Mouse (Mus musculus): ENCODE measurements around the gene Gm4858.
A peak's percentile ranks its signal among the peaks of the same experiment; 100 is the strongest.
"Not testable (repeated sequence)": the region's sequence is repeated elsewhere in the genome, so short reads cannot be mapped to it uniquely, and the experiment has no call there.

Gene Gm4858

GRCm38 (mm10) chr3:93068523-93068922, at the start of gene Gm4858:
Gene Gm4858, plus strand, starts transcription at chr3:93068823.
- DNase-seq: not testable (repeated sequence)

DNA sequence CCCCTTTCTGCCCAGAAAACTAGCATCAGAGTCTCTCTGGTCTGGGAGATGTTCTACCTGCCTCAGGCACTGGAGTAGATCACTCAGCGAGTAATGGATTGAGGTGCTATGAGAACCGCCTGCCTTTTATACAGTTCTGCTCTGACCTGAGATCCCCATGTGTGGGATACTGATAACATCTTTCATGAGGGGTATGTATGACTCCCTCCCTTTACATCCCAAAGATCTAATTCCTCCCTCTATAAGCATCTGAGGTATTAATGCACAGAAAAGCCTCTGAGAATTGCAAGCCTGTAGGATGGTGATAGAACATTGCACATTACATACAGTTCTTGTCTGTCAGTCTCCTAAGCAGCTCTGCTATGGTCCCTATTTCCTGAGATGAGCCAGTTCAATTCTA, 49.7 kb upstream of the Gm4858 start, which contains the start of gene Lce1m:
Gene Lce1m (minus strand): TSS at position 101 of the 400 bp plus-strand sequence.
- DNase-seq: no peak

DNA sequence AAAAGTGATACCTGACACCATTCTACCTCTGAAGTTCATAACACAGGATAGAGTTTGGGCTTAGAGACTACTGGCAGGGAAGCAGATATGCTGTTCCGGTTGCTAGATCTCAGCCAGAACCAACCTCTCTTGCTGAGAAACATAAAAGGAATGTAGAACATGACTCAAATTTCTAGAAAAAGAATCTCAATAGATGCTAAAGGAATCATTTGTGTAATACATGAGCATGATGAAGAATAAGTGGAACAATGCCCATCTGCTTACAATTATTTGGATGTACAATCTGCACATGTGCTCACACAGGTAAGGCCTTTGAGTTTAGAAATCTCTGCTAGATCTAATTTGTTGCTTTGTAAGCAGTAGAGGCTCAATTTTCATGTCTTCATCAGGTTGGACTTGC, 47.5 kb upstream of the Gm4858 start:
- no peak for DNase-seq

GRCm38 (mm10) chr3:93023411-93024184, 45.0 kb upstream of the Gm4858 start:
- peak; percentile 37 for DNase-seq

DNA sequence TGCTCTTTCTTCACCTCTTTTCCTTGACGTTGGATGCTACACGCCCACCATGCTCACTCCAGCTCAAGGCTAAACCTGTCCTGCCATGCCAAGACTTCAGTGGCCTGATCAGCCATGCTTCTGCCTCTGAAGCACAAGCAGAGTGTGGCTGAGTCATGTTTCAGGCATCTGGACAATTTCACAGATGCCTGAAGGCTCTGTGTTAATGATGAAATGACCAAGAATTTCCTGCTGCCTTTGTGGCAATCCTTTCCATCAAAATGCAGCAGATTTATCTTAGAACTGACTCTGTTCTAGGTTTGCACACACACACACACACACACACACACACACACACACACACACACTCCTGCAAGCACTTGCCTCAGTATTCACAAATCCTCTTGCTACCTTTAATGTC, 43.1 kb upstream of the Gm4858 start:
- no peak for DNase-seq

DNA sequence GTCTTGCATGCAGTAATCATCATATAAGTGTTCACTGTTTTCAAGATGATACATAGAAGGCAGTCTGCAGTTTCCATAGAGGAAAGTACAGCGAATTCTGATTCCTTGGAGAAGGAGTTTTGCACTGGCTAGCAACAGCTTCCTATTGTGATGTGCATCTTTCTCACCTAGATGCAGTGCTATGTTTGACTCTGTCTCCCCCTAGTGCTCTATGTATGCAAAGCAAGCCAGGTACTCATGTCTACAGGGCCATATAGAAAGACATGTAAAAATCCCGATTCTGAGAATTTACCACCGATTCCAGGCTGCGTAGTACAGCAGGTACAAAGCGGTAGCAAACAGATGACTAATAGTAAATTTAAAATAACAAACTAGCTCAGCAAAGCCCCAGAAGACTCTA, 37.2 kb upstream of the Gm4858 start:
- DNase-seq: peak; percentile 57

DNA sequence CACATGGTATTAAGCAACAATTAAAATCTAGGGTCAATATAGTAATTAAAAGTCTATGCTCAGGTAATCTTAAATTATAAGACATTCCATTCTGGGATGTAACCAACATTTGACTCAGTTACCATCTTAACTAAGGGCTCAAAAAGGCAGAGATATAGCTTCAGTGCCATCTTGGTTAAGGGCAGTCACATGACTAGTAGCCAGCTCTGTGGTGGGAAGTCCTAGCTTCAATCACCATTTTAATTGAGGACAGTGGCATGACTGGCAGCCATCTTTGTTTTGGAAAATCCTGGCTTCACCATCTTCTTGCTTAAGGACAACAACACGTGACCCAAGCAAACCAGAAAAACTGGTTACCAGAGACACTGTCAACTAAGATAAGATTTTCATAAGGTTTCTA, 18.4 kb upstream of the Gm4858 start:
- DNase-seq: no peak

DNA sequence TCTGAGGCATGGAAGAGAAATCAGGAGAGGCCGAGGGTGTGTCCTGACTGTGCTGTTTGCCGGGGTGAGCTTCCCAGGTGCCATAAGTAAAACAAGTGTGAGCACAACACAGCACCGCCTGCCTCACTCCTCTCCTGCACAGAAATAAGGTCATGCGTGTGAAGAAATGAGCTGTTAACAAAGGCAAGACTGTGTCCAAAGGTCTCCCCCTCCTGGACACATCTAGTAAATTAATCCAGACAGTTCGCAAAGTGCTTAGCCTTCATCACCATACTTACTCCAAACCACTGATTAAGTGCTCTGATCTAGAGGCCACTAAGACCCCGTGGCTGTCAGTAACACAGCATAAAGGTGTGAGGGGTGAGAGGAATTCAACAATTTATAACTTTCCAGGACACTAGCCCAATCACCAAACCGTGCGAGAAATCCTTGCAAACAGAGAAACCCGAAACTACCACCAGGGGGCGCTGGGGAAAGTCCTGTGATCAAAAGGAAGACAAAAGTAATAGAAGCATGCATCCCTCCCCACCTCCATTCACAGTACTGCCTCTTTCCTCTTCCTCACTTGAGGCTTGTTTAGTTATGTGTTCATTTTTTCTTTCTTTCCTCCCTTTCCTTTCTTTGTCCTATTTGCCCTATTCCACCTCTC, 15.7 kb upstream of the Gm4858 start:
- no peak for DNase-seq

- no peak for DNase-seq
These were observed 18.0 kb downstream of the Gm4858 start for GRCm38 (mm10) chr3:93086631-93087030.

GRCm38 (mm10) chr3:93093581-93093980, 25.0 kb downstream of the Gm4858 start:
- DNase-seq: not testable (repeated sequence)

DNA sequence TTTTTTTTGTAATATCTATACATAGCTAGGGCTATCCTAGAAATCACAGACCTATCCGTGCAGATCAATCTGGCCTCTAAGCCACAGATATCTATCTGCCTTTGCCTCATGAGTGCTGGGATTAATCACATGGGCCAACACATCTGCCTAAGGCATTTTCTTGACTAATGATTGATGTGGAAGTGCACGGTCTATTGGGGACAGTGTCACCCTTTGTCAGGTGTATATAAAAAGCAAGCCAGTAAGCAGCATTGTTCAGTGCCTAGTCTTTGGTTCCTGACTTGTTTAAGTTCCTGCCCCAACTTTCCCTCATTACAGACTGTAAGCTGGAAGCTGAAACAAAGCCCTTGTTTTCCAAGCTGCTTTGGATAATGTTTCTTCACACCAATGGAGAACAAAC, 27.8 kb downstream of the Gm4858 start:
- no peak for DNase-seq

GRCm38 (mm10) chr3:93111668-93112067, 43.0 kb downstream of the Gm4858 start:
- no peak for DNase-seq

DNA sequence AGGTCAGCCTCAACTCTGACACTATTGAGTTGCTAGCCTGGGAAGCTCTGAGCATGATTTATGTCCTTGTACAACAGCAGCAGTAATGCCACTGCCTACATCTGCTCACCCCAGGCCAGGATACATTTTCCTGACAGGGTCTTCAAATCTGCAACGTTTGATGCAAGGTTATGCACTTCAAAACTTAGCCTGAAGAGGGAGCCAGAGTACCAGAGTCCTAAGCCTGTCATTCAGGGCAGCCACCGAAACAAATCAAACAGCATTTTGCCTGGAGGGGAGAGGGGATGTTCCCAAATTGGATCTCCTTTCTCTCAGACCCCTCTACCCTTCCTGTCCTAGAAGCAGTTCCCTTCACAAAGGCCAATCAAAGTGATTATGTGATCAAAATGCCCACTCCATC, 45.9 kb downstream of the Gm4858 start:
- peak; percentile 17 for DNase-seq

DNA sequence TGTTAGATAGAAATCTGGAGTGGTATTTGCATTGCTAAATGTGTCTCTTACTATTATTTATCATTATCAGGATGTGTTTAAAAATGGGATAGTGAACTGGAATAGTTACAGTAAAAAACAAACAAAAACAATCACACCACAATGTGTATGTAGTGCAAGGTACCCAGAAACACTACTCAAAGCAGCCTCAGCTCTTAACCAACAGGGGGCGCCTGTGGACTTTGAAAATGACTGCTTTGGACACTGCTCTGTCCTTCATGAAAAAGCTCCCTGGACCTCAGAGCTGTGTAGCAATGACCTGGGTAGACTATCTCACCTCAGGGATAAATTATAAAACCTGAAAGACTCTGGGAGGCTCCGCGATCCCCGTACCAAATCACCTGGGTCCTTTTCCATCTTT, 50.5 kb downstream of the Gm4858 start:
- DNase-seq: no peak
